ENCODE assay signal across 8 mouse cellular contexts in the genomic region with DNA sequence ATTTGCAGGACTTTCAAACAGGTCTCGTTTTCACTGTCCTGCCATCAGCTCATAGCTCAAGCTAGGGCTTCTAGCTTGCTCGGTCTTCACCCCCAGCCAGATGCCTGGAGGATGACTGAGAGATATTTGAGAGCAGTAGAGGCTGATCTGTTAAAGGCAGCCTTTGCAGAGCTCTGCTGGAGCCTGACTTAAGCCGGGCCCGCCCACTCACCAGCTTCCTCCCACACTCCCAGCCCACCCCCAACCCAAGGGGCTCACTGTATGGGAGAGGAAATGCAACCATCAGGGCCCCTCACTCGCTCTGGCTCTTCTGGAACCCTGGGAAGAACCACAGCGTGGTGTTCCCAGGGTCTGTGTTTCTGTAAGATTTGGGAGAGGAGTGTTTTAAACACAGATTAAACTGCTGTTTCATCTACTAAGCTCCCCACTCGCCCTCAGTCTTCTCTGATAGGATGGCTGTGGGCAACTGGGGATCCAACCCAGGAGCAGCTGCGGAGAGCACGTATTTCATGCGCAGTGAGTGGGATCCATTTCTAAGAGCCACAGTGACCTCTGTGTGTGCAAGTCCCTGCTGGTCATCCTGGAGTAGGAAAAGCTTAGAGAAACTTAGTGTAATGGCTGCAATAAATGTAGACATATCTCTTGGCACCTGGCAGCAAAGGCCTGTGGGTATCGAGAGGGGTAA.
DNase-seq lines count a peak whose midpoint lies in the region; ATAC-seq and TF ChIP-seq lines count a peak whose summit lies in the region.
"Had no signal": no experiment of that assay in that cellular context is flagged by ENCODE, and none has a peak within 500 bp of the region (broad histone marks: within the 10 kb centered on the region; RNA-seq: fewer than 3 reads in every experiment).

No protein-coding gene starts in this region.

- no peaks in the 10 kb centered on the region for H3K4me1 ChIP-seq in lung, postnatal 0 days (ENCODE audit: insufficient read depth, low read depth, low read length)
- peaks cover 15% of the 10 kb centered on the region; the same call in 1 of the 2 replicates for H3K4me1 ChIP-seq in forebrain, embryonic 13.5 days
- no peaks in the 10 kb centered on the region for H3K4me1 ChIP-seq in liver, postnatal 0 days (ENCODE audit: insufficient read depth)

- ATAC-seq in lung, postnatal 0 days: peak; percentile 57
- ATAC-seq in forebrain, embryonic 13.5 days: peak; percentile 55; the same call in 1 of the 2 replicates
- no peak for ATAC-seq in liver, postnatal 0 days

- H3K27me3 ChIP-seq in lung, postnatal 0 days (replicated peaks; ENCODE audit: insufficient read depth, low read length): no peaks in the 10 kb centered on the region
- H3K27me3 ChIP-seq in forebrain, embryonic 13.5 days: no peaks in the 10 kb centered on the region
- no peaks in the 10 kb centered on the region for H3K27me3 ChIP-seq in liver, postnatal 0 days (ENCODE audit: insufficient read depth, low read length)

- TF ChIP-seq CTCF in lung, postnatal 0 days (IDR thresholded peaks at IDR 0.05): 0 out of 2 replicates have a peak, but pooled peaks have one; percentile 5
- no peak for TF ChIP-seq CTCF in liver, postnatal 0 days (IDR thresholded peaks at IDR 0.05; ENCODE audit: low read depth)

- 31% methylated on average over 11 of the region's 11 CpGs for WGBS in lung, postnatal 0 days
- WGBS in forebrain, embryonic 13.5 days: 29% methylated on average over 11 of the region's 11 CpGs
- 18% methylated on average over 11 of the region's 11 CpGs for WGBS in liver, postnatal 0 days (ENCODE audit: insufficient replicate concordance)

- intact Hi-C loops in left cerebral cortex, postnatal 4 days (cut with DNase I): no loop called here

- H3K9me3 ChIP-seq in lung, postnatal 0 days (ENCODE audit: low read length): no peaks in the 10 kb centered on the region
- H3K9me3 ChIP-seq in forebrain, embryonic 13.5 days (replicated peaks): no peaks in the 10 kb centered on the region
- no peaks in the 10 kb centered on the region for H3K9me3 ChIP-seq in liver, postnatal 0 days (ENCODE audit: low read length)

- TF ChIP-seq EP300 in lung, postnatal 0 days (IDR thresholded peaks at IDR 0.05): no peak
- no peak for TF ChIP-seq EP300 in liver, postnatal 0 days (IDR thresholded peaks at IDR 0.05; ENCODE audit: low read depth)

- H3K4me3 ChIP-seq in lung, postnatal 0 days (ENCODE audit: low read depth, low read length): no peak overlapping the region
- H3K4me3 ChIP-seq in forebrain, embryonic 13.5 days: no peak overlapping the region
- no peak overlapping the region for H3K4me3 ChIP-seq in liver, postnatal 0 days (ENCODE audit: low read depth, low read length)

- H3K36me3 ChIP-seq in lung, postnatal 0 days (ENCODE audit: insufficient read depth, low read length): no peaks in the 10 kb centered on the region
- no peaks in the 10 kb centered on the region for H3K36me3 ChIP-seq in forebrain, embryonic 13.5 days (ENCODE audit: poor library complexity, severe bottlenecking)
- H3K36me3 ChIP-seq in liver, postnatal 0 days (replicated peaks; ENCODE audit: insufficient read depth, low read length): no peaks in the 10 kb centered on the region

- no peak overlapping the region for H3K27ac ChIP-seq in lung, postnatal 0 days (ENCODE audit: low read length)
- H3K27ac ChIP-seq in forebrain, embryonic 13.5 days: no peak overlapping the region
- H3K27ac ChIP-seq in liver, postnatal 0 days (ENCODE audit: low read depth): no peak overlapping the region
- H3K27ac ChIP-seq: macrophage had no signal

- H3K9ac ChIP-seq in lung, postnatal 0 days (replicated peaks; ENCODE audit: low read depth): no peak overlapping the region
- H3K9ac ChIP-seq in forebrain, embryonic 13.5 days: no peak overlapping the region
- H3K9ac ChIP-seq in liver, postnatal 0 days (replicated peaks): no peak overlapping the region

- H3K4me2 ChIP-seq in lung, postnatal 0 days (replicated peaks; ENCODE audit: low read depth, low read length): no peak overlapping the region
- H3K4me2 ChIP-seq in forebrain, embryonic 13.5 days: no peak overlapping the region
- no peak overlapping the region for H3K4me2 ChIP-seq in liver, postnatal 0 days (ENCODE audit: low read depth, low read length)

- peak; percentile 11 for DNase-seq in lung, postnatal 0 days (ENCODE audit: low spot score)
- DNase-seq in lung, adult 18-20 months: no peak
- peak; percentile 17 for DNase-seq in liver, postnatal 0 days
- DNase-seq in thymus, postnatal 4 days: peak; percentile 79
- no peak for DNase-seq in left cerebral cortex, postnatal 4 days
- no peak for DNase-seq in urinary bladder, postnatal 4 days (ENCODE audit: low spot score in 2 of 2)

Comparison
In these comparisons a context has a peak if more than half of its experiments do, and no peak if none do; other contexts are left out.
1. DNase-seq: peak in lung, postnatal 0 days (single experiment), liver, postnatal 0 days (single experiment) and thymus, postnatal 4 days (single experiment); none in lung, adult 18-20 months (0 of 2), left cerebral cortex, postnatal 4 days (single experiment) and urinary bladder, postnatal 4 days (0 of 2).